Mouse (Mus musculus): ENCODE data around the gene Gm8159. TPM values are rescaled to one million over a fixed set of nuclear protein-coding genes. Genes with fewer than 3 reads are reported as not detected.
"Not testable (repeated sequence)": the region's sequence is repeated elsewhere in the genome, so short reads cannot be mapped to it uniquely, and the experiment has no call there.

Gm8159 gene
- not detected in 2 replicates for polyA plus RNA-seq (2015; fragmentation: Nextera tagmentation; extraction: Ambion mirVana)

DNA sequence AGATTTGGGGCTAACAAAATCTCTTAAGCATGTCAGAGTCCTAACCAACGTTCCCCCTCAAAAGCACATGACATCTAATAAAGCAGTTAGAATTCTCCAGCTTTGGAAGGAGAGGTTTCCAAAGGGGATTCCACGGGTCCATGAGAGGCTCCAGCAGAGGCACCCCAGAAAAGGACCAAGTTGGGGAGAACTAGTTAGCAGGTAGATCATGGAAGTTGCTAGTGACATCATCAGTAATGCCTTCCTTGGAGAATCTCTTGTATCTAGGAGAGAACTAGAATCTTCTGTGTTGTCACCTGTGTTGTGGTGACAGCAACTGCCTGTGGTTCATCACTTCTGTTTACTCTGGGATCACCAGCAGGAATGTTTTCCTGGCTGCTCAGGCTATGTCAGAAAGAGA is at the start of gene Gm8159:
Gm8159 (plus strand) TSS at position 301 of the 400 bp plus-strand sequence.
- H3K9ac ChIP-seq (ENCODE audit: low read depth, low read length); H3K9me3 ChIP-seq (replicated peaks; ENCODE audit: control insufficient read depth, low read length); ATAC-seq (ENCODE audit: low read depth); H3K4me2 ChIP-seq (ENCODE audit: low read depth, low read length); H3K27ac ChIP-seq (ENCODE audit: low read length); H3K4me3 ChIP-seq (ENCODE audit: low read depth, low read length); H3K36me3 ChIP-seq (ENCODE audit: control insufficient read depth, insufficient read depth); H3K27me3 ChIP-seq (ENCODE audit: control insufficient read depth, insufficient read depth, low read depth, low read length); H3K4me1 ChIP-seq (ENCODE audit: control insufficient read depth, low read depth, low read length): not testable (repeated sequence)
- no CpG with 5 or more reads among the region's 2 CpGs for WGBS (ENCODE audit: insufficient replicate concordance)

DNA sequence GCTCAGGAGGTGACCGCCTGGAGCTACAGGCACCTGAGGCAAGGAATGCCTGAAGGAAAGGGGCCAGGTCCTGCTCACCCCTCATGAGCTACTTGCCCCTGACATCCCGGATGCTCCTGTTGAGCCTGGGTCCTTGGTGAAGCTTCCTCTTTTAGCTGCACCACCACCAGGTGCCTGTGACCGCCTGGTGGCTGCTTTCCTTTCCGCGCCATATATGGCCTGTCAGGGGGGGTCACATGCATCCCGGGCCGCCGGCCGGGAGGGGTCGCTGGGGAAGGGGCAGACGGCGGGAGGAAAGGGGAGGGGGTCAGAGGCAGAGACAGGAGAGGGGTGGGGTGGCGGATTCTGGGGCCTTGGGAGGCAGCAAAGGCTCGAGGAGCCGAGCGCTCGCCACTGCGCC is 17.2 kb downstream of the Gm8159 start:
- not testable (repeated sequence) for H3K27ac ChIP-seq (ENCODE audit: low read length); H3K36me3 ChIP-seq (ENCODE audit: control insufficient read depth, insufficient read depth); H3K9ac ChIP-seq (ENCODE audit: low read depth, low read length); ATAC-seq (ENCODE audit: low read depth); H3K9me3 ChIP-seq (replicated peaks; ENCODE audit: control insufficient read depth, low read length); H3K4me2 ChIP-seq (ENCODE audit: low read depth, low read length); H3K4me3 ChIP-seq (ENCODE audit: low read depth, low read length); H3K27me3 ChIP-seq (ENCODE audit: control insufficient read depth, insufficient read depth, low read depth, low read length); H3K4me1 ChIP-seq (ENCODE audit: control insufficient read depth, low read depth, low read length)
- 0% methylated on average over 15 of the region's 18 CpGs for WGBS (ENCODE audit: insufficient replicate concordance)

DNA sequence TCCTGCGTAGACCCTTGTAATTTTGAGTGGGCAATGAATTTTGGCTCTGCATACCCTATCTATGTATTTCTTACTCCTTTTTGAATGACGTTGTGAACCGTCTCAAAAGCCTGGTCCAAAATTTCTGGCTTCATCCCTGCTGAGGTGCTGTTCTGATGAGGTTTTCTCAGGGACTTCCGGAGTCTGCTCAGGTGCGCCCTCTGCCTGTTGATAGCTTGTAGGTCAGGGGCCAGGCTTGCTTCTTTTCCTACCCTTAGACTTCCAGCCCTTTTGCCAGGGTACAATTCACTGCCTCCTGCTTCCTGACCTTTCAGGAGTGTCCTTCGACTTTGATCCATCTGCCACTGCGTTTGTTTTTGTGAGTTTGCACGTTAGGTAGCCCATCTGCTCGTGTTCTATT is 18.2 kb downstream of the Gm8159 start:
- not testable (repeated sequence) for H3K4me2 ChIP-seq (ENCODE audit: low read depth, low read length); H3K4me3 ChIP-seq (ENCODE audit: low read depth, low read length); ATAC-seq (ENCODE audit: low read depth); H3K9ac ChIP-seq (ENCODE audit: low read depth, low read length); H3K36me3 ChIP-seq (ENCODE audit: control insufficient read depth, insufficient read depth); H3K27ac ChIP-seq (ENCODE audit: low read length); H3K27me3 ChIP-seq (ENCODE audit: control insufficient read depth, insufficient read depth, low read depth, low read length); H3K4me1 ChIP-seq (ENCODE audit: control insufficient read depth, low read depth, low read length); H3K9me3 ChIP-seq (replicated peaks; ENCODE audit: control insufficient read depth, low read length)
- 6% methylated on average over 3 of the region's 9 CpGs for WGBS (ENCODE audit: insufficient replicate concordance)

DNA sequence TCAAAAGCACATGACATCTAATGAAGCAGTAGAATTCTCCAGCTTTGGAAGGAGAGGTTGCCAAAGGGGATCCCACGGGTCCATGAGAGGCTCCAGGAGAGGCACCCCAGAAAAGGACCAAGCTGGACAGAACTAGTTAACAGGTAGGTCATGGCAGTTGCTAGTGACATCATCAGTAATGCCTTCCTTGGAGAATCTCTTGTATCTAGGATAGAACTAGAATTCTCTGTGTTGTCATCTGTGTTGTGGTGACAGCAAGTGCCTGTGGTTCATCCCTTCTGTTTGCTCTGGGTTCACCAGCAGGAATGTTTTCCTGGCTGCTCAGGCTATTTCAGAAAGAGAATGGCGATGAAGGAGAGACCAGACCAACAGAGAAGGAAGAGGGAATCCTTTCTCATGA is 31.7 kb downstream of the Gm8159 start, which contains the start of gene Gm3239:
Gm3239 (plus strand) TSS at position 301 of the 400 bp plus-strand sequence.
- not testable (repeated sequence) for H3K4me1 ChIP-seq (ENCODE audit: control insufficient read depth, low read depth, low read length); H3K36me3 ChIP-seq (ENCODE audit: control insufficient read depth, insufficient read depth); H3K4me2 ChIP-seq (ENCODE audit: low read depth, low read length); H3K27ac ChIP-seq (ENCODE audit: low read length); H3K27me3 ChIP-seq (ENCODE audit: control insufficient read depth, insufficient read depth, low read depth, low read length); ATAC-seq (ENCODE audit: low read depth); H3K9me3 ChIP-seq (replicated peaks; ENCODE audit: control insufficient read depth, low read length); H3K9ac ChIP-seq (ENCODE audit: low read depth, low read length); H3K4me3 ChIP-seq (ENCODE audit: low read depth, low read length)
- no CpG with 5 or more reads among the region's 2 CpGs for whole genome bisulfite sequencing (ENCODE audit: insufficient replicate concordance)

Other genes starting within 250 kb of the Gm8159 start
- not detected in 2 replicates for gene Gm3159, start 234.8 kb upstream of the Gm8159 start, polyA plus RNA-seq (2015; fragmentation: Nextera tagmentation; extraction: Ambion mirVana)
- gene Gm3164, start 216.9 kb upstream of the Gm8159 start, polyA plus RNA-seq (2015; fragmentation: Nextera tagmentation; extraction: Ambion mirVana): not detected in 2 replicates
- not detected in 2 replicates for gene Gm3173, start 201.4 kb upstream of the Gm8159 start, polyA plus RNA-seq (2015; fragmentation: Nextera tagmentation; extraction: Ambion mirVana)
- gene Gm3182, start 150.6 kb upstream of the Gm8159 start, polyA plus RNA-seq (2015; fragmentation: Nextera tagmentation; extraction: Ambion mirVana): not detected in 2 replicates
- not detected in 2 replicates for gene Gm3047, start 76.9 kb upstream of the Gm8159 start, polyA plus RNA-seq (2015; fragmentation: Nextera tagmentation; extraction: Ambion mirVana)
- gene Gm3239, start 31.8 kb downstream of the Gm8159 start, polyA plus RNA-seq (2015; fragmentation: Nextera tagmentation; extraction: Ambion mirVana): not detected in 2 replicates
- gene Gm7876, start 76.9 kb downstream of the Gm8159 start, polyA plus RNA-seq (2015; fragmentation: Nextera tagmentation; extraction: Ambion mirVana): not detected in 2 replicates
- gene Gm3252, start 94.4 kb downstream of the Gm8159 start, polyA plus RNA-seq (2015; fragmentation: Nextera tagmentation; extraction: Ambion mirVana): not detected in 2 replicates
- gene Gm9602, start 144.0 kb downstream of the Gm8159 start, polyA plus RNA-seq (2015; fragmentation: Nextera tagmentation; extraction: Ambion mirVana): not detected in 2 replicates
- not detected in 2 replicates for gene Gm3269, start 205.8 kb downstream of the Gm8159 start, polyA plus RNA-seq (2015; fragmentation: Nextera tagmentation; extraction: Ambion mirVana)
- not detected in 2 replicates for gene Gm3264, start 223.2 kb downstream of the Gm8159 start, polyA plus RNA-seq (2015; fragmentation: Nextera tagmentation; extraction: Ambion mirVana)